Mouse (Mus musculus): ENCODE results near the gene Nprl3.
"Not testable (repeated sequence)": the region's sequence is repeated elsewhere in the genome, so short reads cannot be mapped to it uniquely, and the experiment has no call there.

- not testable (repeated sequence) for TF ChIP-seq CTCF, EP300 (IDR thresholded peaks at IDR 0.05; ENCODE audit: low read depth)
These were observed 18.4 kb upstream of the Nprl3 start for GRCm38 (mm10) chr11:32285887-32286286.
